Mouse (Mus musculus) bone marrow macrophage, adult 2 months (primary cell): ENCODE data around the gene Intu.

Experiments
- CTCF ChIP-seq: IDR thresholded peaks from 2 replicates; pipeline ENCODE4 v1.5.1; 2012; ENCODE audit warnings: low read depth, mild to moderate bottlenecking, low read length, moderate library complexity
- POLR2A ChIP-seq: IDR thresholded peaks from 2 replicates; pipeline ENCODE4 v1.6.1; 2012; ENCODE audit warnings: mild to moderate bottlenecking, low read depth, low read length, borderline replicate concordance

GRCm38 (mm10) chr3:40525341-40525740, 5.7 kb upstream of the Intu start:
- no peak for TF ChIP-seq POLR2A
- no peak for TF ChIP-seq CTCF
